Mouse (Mus musculus) liver (tissue): Measurements from ENCODE around the gene Scd2.
"Not testable (repeated sequence)": the region's sequence is repeated elsewhere in the genome, so short reads cannot be mapped to it uniquely, and the experiment has no call there.

ENCODE experiments used
- DNase-seq: peaks from one replicate; pipeline ENCODE4 v3.0.0-alpha.2; 2020; ENCODE audit warnings: mixed read lengths

The Scd2 gene

DNA sequence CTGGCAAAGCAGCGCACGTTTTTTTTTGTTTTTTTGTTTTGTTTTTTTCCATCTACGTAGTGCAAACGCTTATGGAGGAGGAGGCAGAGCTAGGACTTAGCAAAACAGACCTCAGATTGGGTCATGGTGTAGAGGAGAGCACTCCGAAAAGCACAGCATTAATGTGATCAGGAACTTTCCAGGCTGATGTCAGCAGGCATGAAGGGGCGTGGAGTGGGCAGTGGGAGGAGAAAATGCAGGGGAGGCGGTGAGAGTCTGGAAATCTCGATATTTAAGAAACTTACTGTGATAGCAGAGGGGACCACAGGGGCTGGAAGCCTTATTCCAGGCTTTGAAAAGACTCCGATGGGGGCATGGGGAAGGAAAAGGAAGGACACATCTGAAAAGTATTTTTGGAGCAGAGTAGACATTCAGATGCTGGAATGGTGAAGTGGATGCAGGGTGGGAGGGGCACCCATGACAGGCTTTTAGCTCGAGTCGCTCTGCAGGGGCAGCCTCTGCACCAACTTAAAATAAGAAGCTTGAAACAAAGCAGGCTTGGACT, 21.5 kb downstream of the Scd2 start:
- peak; percentile 39 for DNase-seq

DNA sequence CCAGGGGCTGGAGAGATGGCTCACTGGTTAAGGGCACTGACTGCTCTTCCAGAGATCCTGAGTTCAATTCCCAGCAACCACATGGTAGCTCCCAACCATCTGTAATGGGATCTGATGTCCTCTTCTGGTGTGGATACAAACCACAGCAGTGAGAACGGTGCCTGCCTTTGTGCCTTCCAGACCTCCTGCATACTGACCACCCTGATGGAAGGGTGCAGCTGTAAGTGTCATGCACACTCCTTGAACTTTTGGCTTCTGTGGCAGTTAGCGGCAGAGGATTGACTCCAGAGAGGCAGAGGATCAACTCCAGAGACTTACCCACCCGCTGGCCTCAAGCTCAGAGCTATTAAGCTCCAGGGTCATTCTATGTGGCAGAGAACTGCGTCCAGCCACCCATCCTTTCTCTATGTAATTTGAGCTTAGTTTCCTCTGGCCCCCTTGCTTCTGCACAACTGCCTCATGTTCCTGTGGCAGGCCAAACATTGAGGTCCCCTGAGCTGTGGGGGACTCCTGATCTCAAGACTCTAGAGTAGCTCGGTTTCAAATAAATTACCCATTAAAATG, 23.4 kb downstream of the Scd2 start:
- no peak for DNase-seq

DNA sequence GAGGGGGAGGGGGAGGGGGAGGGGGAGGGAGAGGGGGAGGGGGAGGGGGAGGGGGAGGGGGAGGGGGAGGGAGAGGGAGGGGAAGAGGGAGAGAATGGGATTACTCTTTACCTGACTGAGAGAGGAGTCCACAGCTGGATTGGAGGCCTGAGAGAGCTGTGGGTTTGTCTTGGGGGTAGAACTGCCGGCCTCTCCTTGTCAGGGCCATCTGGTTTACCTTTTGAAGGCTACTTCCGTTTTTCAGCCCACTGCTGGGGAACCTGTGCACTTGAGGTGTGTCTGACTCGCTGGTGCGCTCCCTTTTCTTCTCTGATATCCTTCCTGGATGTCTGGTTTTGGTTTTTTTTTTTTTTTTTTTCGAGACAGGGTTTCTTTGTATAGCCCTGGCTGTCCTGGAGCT, 23.9 kb downstream of the Scd2 start:
- no peak for DNase-seq

DNA sequence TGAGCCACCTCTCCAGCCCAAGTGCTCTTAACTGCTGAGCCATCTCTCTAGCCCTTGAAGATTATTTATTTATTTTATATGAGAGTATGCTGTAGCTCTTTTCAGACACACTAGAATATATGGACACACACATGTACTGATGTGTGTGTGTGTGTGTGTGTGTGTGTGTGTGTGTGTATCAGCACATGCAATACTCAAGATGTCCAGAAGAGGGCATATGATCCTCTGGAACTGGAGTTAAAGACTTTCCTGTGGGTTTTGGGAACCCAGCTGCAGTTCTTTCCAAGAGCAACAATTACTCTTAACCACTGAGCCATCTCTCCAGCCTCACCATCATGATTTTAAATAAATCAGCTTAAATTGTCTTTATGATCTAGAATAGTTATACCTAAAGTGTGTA, 25.1 kb downstream of the Scd2 start:
- DNase-seq = no peak

DNA sequence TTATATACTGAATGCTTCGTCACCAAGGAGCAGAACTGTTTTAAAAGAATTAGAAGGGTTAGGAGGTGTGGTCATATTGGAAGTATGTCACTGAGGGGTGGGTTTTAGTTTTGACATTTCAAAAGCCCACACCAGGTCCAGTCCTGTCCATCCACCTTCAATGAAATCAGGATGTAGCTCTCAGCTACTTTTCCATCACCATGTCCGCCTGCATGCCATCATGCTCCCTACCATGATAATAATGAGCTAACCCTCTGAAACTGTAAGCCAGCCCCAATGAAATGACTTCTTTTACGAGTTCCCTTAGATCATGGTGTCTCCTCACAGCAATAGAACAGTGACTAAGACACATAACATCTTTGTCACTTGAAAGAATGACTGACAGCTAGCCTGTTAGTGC, 26.8 kb downstream of the Scd2 start:
- no peak for DNase-seq

DNA sequence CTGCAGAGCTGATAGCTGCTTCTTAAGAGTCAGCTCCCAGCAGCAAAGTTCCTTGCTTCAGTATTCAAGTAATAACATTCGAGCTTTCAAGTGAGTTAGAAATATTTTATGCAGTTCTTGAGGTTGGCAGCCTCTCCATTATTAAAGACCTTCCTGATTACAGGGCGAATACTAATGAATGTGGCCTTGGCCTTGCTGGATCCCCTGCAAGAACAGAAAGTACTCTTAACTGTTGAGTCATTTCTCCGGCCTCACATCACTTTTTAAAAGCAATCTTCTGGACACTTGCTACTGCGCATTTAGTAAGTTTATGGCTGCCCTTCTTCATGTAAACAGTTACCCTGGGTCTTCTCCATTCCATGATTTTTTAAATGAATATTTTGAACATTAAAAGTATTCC, 27.7 kb downstream of the Scd2 start:
- no peak for DNase-seq

DNA sequence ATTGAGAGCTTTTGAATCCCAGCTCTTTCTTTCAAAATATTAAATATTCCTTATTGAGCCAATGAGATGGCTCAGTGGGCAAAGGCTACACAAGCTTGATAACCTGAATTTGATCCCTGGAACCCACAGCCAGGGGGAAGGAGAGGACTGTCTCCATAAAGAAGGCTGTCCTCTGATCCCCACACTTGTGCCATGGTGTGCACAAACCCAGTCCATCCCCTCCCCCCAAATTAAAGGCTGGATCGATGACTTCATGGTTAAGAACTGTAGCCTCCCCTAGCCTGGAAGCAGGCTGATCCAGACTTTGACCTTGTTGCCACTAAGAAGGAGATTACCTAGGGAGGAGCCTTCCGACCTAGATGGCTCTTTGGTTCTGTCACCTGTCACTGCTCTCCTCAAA, 28.2 kb downstream of the Scd2 start:
- no peak for DNase-seq

DNA sequence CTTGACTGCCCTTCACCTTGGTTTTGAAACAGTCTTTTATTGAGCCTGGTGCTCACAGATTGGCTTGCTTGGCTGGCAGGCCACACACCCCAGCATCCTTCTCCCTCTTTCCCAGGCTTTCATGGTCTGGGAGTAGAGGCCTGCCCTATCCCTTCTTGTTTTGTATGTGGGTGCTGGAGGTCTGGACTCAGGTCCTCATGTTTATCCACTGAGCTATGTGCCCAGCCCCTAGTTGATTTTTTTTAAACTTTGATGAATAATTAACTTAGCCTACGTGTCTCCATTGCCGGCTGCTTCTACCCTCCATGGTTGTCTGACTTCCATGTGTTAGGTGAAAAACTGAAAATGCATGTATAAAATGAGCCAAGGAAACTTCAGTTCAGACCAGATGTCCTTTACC, 36.1 kb downstream of the Scd2 start:
- DNase-seq = no peak

DNA sequence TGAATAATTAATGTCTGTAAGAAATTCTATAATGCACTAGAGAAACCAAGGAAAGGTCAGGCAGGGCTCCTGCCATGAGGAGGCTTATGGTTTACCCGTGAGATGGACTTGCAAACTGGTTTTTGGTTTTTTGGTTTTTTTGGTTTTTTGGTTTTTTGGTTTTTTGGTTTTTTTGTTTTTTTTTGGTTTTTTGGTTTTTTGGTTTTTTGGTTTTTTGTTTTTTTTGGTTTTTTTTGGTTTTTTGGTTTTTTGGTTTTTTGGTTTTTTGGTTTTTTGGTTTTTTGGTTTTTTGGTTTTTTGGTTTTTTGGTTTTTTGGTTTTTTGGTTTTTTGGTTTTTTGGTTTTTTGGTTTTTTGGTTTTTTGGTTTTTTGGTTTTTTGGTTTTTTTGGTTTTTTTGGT, 37.7 kb downstream of the Scd2 start:
- DNase-seq = not testable (repeated sequence)

DNA sequence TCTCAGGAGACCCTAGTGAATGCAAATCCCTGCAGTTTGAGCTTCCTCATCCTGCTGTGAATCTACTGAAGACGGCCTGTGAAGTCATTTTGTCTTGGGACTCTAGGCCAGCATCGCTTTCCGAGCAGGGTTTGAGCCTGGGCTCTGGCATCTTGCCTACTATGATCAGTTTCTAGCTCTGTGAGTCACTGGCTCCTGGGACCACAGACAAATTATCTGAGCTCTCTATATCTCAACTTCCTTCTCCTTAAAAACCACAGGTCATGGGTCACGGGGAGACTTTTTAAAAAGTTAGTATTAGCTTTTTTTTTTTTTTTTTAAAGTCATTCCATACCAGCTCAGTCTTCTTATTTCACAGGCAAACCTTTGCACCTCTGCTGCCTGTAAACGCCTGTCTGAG, 38.4 kb downstream of the Scd2 start:
- DNase-seq = no peak

DNA sequence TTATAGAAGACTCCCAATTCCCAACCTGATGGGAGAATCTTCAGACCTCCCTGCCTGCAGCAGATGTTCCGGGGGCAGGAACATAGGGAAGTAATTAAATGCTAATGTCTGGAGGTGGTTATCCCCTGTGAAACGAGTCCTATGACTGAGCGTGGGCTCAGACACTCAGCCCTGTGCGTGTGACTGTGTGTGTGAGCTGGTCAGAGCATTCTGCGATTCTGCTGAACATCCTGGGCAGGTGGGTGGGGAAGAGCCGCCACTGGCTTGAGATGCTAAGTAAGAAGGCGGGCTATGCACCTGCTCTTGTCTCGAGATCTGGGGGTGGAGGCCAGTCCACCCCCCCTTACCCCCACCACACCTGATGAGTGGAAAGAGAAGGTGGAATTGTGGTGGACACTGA, 38.9 kb downstream of the Scd2 start:
- DNase-seq = no peak

DNA sequence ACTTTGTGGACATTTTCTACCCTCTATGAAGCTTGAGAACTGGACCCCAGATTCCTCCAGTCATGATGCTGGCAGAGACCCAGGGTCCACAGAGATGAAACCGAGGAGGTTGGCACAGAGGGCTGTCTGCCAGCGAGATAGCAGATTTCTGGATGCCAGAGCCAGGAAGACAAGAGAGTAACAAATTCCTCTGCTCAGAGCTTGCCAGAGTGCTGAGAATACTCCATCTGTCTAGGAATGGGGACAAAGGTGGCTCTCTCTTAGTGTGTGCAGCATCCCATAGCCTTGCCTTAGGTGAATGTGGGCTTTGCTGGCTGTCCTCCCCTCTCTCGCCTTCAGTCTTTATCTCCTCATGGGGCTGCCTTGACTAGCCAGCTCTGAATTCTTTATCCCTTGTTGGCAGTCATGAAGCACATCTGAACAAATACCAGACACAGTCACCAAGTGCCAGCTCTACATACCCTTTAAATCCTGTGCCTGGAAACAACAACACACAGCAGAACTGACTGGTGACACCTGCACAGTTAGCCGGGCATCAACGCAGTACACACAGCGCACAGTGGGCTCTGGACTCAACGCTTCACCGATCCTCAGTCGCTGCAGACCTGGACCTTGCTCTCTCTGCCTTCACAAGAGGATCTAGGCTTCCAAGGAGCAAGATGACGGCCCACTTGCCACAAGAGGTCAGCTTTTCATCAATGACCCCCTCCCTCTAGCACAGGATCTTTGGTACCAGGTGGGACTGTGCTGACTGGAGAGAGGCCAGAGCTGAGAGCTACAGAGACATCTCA, 39.6 kb downstream of the Scd2 start, which contains the start of gene Scd4:
TSS of gene Scd4 (plus strand) at position 260 of the 791 bp plus-strand sequence.
- DNase-seq = no peak

DNA sequence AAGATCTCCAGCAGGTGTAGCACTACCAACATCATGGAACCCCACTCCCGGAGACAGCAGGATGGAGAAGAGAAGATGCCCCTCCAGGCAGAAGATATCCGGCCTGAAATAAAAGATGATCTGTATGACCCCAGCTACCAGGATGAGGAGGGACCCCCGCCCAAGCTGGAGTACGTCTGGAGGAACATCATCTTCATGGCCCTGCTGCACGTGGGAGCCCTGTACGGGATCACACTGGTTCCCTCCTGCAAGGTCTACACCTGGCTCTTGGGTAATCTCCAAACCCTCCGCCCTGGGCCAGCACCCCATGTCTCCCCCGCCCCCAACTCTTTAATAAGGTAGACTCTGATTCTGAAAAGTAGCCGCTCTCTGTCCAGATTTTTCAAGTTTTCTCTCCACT, 40.5 kb downstream of the Scd2 start:
- no peak for DNase-seq

DNA sequence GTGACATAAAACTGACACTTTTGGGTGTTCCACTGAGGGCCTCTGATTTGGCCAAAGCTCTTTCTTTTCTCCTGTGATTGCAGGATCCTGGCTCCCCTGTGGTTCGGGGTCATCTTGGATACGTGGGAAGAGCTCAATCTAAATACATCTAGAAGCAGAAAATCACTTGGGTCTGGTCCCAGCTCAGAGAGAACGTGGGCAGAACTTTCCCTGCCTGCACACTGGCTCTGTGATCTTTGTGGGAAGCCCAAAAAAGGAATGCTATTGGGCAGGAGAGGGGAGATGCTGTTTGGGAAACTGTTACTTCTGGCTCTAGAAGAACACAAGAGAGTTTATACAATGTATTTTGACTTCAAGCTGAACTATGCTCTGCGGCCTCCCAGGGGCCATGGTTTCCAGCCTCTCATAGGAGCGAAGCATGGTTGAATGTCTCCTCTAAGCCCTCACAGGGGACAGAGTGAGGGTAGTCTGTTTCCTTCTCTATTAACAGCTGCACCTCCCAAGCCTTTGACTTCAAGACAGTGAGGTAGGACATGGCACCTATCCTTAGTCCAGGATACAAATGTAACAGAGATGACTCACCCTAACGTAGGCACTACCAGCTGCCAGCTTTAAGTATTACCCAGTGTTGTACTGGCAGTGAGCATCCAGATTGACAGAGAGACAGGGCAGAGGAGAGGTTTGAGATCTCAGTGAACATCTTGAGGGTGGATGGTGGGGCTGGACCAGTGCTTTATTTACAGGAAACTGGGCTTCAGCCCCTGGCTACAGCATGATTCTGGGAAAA, 42.6 kb downstream of the Scd2 start:
- no peak for DNase-seq

DNA sequence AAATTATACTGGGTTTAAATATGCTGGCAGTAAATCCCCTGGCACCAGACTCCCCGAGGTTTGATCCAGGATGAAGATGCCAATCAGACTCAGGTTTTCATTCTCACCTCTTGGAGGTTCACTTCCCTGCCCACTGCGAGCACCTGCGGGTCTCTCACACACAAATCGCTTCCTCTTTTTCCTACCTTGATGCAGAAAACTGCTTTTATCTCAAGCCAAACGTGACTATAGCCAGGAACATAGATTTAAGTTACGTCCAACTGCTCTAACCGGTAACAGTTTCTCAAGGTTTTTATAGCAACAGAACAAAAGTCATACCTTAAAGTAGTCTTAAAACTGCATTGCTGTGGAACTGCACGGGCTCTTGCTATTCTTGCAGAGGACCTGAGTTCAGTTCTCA, 56.2 kb downstream of the Scd2 start:
- DNase-seq = no peak

DNA sequence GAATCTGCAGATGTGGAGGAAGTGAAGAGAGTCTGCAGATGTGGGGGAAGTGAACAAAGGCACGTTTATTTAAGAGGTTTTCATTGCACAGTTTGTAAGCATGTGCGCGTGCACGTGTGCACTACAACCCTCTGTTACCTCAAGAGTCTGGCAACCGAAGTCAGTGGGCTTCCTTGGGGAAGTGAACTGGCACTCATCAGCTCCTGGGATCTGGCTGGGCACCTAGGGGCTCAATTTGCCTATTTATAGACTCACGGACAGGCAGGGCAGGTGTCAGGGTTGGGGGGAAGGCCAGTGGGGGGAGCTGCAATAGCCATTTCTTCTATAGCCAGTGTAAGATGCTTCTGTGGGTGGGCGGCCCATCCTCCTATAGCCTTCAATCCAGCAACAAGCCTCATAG, 58.3 kb downstream of the Scd2 start:
- no peak for DNase-seq
